Mouse (Mus musculus) CD8-positive naive resting alpha-beta T cell, adult 57 days (primary cell): ENCODE measurements around the gene Mettl9. TPM values are rescaled to one million over a fixed set of nuclear protein-coding genes. Genes with fewer than 3 reads are reported as not detected.

Experiments used
- total RNA-seq: library from RNA; stranded (reverse); gene quantifications from one replicate; pipeline ENCODE4 v1.2.4, GENCODE M21; 2023

Gene Mettl9
- 122 TPM for total RNA-seq

DNA sequence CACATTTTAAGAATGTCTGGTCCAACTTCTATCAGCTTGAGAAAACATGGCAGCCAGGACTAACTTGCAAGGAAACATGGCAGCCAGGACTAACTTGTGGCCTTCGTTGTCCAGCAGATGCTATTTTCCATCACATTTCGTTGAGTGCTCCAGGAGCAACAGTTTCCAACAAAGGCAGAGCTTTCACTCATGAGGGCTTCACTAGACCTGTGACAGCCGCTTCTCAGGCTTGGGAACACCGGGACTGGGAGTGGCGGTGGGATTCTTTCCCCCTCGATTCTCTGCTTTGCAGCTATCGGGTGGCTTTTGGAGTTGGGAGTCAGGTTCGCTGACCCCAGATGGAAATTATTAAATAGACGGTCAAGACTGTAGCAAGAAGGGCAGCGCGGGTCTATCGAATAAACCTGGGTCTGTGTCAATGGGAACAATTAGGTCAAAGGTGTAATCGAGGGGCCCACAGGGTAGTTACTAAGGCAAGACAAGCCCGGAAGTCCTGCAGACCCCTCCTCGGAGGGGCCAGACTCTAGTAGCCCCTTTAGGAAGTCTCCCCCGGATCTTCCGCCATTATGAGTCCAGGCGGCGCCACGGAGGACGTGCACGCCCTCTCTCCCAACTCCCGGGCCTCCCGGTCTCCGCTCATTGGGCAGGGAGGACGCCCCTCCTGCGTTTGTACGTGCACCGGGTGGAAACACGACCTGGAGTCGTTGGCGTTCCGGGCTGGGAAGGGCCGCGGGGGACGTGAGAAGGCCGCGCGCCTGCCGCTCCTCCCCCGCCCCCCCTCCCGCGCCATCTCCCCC is at the start of gene Mettl9:
Gene Mettl9, plus strand, starts transcription at position 590 of the 797 bp plus-strand sequence.

DNA sequence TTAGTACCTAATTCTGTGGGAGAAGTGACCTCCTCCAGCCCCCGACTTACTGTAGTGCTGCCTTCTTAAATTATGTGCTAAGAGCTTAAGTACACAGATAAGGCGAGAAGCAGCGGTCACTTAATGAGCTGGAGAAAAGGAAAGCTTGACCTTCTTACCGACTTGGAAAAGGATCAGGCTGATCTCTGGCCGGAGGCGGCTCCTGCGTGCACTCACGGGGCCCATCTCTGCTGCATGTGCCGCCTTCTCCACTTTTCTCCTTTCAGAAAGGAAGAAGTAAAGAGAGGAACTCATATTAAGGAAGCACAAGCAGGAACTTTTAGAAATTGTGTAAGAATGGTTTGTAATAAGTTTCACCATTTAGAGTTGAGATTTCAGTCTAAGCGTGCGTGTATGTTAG is 40.0 kb downstream of the Mettl9 start, which contains the start of gene Igsf6:
Gene Igsf6, minus strand, starts transcription at position 292 of the 400 bp plus-strand sequence.

DNA sequence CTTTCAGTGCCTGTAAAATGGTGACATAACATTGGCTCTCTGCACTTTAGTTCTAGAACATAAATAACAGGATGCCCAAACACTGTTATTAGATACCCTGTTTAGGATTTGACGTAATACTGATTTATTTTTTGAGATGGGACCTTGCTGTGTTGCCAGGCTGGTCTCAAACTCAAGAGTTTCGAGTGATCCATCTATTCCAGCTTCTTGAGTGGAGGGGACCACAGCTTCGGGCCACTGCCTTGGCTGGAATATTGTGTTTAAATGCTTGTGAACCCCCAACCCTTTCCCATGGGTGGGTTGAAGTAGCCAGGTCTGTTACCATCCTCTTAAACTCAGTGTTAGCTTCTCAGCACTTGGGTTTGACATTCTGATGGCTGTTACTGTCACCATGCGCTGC is 47.1 kb downstream of the Mettl9 start, which contains the start of gene Otoa:
Gene Otoa, plus strand, starts transcription at position 301 of the 400 bp plus-strand sequence.

Other genes starting within 250 kb of the Mettl9 start
- not detected for gene Gm5737, start 222.1 kb upstream of the Mettl9 start, total RNA-seq
- 12.8 TPM for gene Eef2k, start 191.6 kb upstream of the Mettl9 start, total RNA-seq
- gene Polr3e, start 116.7 kb upstream of the Mettl9 start, total RNA-seq, result 32.3 TPM
- 26.3 TPM for gene Cdr2, start 52.1 kb upstream of the Mettl9 start, total RNA-seq
- 2.1 TPM for gene Mfsd13b, start 51.9 kb upstream of the Mettl9 start, total RNA-seq
- 1.7 TPM for gene Igsf6, start 40.1 kb downstream of the Mettl9 start, total RNA-seq
- 3.1 TPM for gene Otoa, start 47.2 kb downstream of the Mettl9 start, total RNA-seq